Mouse (Mus musculus) Patski (cell line): ENCODE measurements at regions not wholly inside any gene's neighbourhood (a gene's known extent, or its start where the extent isn't known, plus 50 kb on each side); places are given as distances from the start of the nearest gene placed in this dataset.

Experiments used
- ATAC-seq: fragments of 100-300 bp; one replicate; pipeline ENCODE4 v1.8.0; 2021
- CTCF ChIA-PET: fragments of 350-600 bp; sonication (Branson Sonifier 250); formaldehyde crosslinking; loops from one replicate; lab custom pipeline; 2022; ENCODE audit warnings: inconsistent platforms; lab: Charles Lee
- POLR2A ChIA-PET: fragments of 350-600 bp; sonication (Branson Sonifier 250); formaldehyde crosslinking; loops from one replicate; lab custom pipeline; 2022; ENCODE audit warnings: antibody characterized with exemption, inconsistent platforms; lab: Charles Lee
- DNase-seq: peaks from one replicate; pipeline ENCODE4 v3.0.0-alpha.2; 2011; ENCODE audit warnings: low read depth, low spot score
- H3K27me3 ChIP-seq: fragments of 371-371 bp; one replicate; pipeline ENCODE4 v1.5.1; 2021
- CTCF ChIP-seq: fragments of 100-300 bp; IDR thresholded peaks from one replicate; pipeline ENCODE4 v1.5.1; 2021
- in situ Hi-C: fragments of 300-500 bp; cut with MboI; formaldehyde crosslinking; loops from 3 replicates; pipeline ENCODE4 v1.11.1; 2018; ENCODE audit warnings: low pct_unique_long_range_greater_than_20kb, mixed read lengths

DNA sequence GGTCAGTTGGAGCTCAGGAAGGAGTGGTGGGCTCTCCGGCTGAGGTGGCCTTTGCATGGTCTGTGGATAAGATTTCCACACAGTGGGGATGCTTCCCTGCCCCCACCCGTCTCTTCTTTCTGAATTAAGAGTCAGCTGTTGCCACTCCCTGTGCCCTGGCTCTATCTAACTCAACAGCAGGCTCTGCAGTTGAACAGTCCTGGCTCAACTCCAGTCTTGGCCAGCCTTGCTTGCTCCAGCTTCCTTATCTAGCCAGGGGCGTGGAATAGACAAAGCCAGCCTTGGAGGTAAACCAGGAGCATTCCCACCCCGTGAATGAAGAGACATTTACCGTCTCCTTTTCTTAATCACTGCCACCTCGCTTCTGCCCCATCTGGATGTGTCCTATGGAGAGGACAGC, 89.7 kb downstream of the Mn1 start:
- CTCF ChIA-PET = no interaction called here
- in situ Hi-C loops = no loop called here
- ATAC-seq (no peak), DNase-seq (no peak)
- POLR2A ChIA-PET = no interaction called here
- no peak for TF ChIP-seq CTCF
- H3K27me3 ChIP-seq = peaks cover 31% of the 10 kb centered on the region

DNA sequence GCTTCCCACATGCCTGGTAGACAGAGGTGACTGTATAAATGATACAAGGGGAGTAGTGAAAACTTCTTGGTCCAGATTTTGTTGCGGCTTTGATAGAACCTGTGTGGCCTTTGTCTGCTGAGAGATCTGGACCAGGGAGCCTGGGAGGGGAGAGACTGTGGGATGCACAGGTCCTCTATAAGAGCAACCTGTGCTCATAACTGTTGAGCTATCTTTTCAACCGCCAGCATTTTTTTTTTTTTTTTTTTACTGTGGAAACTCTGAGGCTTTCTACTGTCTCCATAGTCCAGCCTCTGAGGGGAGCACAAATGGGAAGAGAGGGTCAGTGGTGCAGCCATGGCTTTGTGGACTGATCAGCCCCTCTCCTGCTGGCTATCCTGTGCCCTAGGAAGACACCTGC, 90.2 kb downstream of the Mn1 start:
- no peak for DNase-seq
- in situ Hi-C loops = no loop called here
- TF ChIP-seq CTCF = no peak
- ChIA-PET CTCF (no interaction called here), POLR2A (no interaction called here)
- ATAC-seq = no peak
- peaks cover 28% of the 10 kb centered on the region for H3K27me3 ChIP-seq

DNA sequence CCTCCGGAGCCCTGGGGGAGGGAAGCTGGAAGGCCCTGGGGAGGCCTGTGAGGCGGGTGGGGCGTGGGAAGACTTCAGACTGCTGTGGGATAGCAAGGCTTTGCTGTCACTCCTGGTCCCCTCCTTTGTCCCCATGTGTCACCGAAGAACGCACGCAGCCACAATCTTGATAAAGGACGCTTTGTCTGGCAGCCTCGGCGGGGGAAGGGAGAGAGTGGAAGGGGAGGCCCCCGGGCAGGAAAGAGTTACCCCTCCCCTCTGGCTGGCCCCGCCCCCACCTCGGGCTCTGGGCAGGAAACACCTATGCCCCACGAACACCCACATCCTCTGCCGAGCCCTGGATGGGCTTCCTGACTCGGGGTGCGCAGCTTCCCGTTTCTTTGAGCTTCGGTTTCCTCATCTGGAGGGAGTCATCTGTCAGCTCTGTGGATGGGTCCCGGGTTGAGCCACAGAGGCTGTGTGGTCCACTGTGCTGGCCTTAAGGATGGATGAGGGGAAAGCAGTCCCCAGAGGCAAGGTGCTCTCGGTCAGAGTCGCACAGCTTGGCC, 91.9 kb downstream of the Mn1 start:
- ATAC-seq (no peak), DNase-seq (no peak)
- CTCF ChIA-PET = interaction anchor here (1.0 kb wide), 1 partner anchor 15 kb away, joined by 4 read pairs; no protein-coding TSS in a partner anchor
- H3K27me3 ChIP-seq = peaks cover 27% of the 10 kb centered on the region
- in situ Hi-C loops = no loop called here
- POLR2A ChIA-PET = no interaction called here
- TF ChIP-seq CTCF = no peak

DNA sequence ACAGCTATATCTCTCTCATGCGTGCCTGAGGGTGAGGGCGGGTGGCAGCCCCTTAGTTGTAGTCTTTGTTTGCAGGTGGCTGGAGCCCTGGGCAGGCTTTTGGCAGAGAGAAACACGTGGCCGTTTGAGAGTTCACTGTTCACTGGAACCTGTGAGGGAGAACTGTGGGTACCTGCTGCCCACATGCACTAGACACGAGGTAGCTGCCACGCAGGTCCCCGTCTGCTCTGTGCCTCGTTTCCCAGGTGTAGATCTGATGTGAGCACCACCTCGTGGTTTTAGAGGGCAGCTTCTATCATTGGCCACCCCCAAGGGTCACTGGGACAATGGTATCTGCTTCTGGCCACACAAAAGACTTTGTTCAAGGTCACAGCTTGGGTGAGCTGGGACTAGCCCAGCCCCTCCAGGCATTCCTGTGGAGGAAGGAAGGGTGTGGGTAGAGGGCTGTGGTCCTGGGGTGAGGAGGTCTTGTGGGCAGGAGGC, 92.5 kb downstream of the Mn1 start:
- TF ChIP-seq CTCF = no peak
- DNase-seq = no peak
- ATAC-seq = no peak
- peaks cover 27% of the 10 kb centered on the region for H3K27me3 ChIP-seq
- ChIA-PET CTCF (interaction anchor here (1.0 kb wide), 1 partner anchor 14 kb away, joined by 4 read pairs; no protein-coding TSS in a partner anchor), POLR2A (no interaction called here)
- in situ Hi-C loops = no loop called here

DNA sequence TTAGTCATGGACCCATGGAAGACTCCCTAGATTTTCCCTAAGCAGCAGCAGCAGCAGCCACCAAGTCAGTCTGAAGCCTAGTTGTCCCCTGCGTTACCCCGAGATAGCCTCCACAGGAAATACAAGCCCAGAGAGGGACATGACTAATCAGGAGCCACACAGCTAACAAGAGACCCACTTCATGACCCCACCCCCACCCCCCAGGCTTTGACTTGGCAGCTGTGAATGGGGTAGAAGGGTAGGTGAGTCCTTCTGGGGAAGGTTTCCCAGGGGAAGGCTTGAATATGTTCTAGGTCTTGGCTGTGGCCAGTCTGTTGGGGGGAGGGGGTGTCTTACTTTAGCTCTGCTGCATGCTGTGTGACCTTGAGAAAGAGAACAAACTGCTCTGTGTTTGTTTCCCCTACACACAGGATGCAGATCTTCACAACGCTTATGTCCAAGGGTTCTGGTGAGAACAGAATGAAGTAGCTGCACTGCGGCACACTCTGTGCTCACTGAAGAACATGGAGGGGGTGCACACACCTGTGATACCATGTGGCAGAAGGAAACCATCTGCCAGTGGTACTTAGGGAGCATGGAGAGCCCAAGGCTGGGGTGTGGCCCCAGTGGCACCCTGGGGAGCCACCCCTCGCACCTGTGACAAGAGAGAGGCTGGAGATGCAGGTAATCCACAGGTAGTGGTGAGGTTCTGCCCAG, 93.2 kb downstream of the Mn1 start:
- in situ Hi-C loops = no loop called here
- peaks cover 27% of the 10 kb centered on the region for H3K27me3 ChIP-seq
- ChIA-PET POLR2A (no interaction called here), CTCF (interaction anchor here (1.0 kb wide), 1 partner anchor 13 kb away, joined by 4 read pairs; no protein-coding TSS in a partner anchor)
- DNase-seq = no peak
- ATAC-seq = peak; percentile 19
- no peak for TF ChIP-seq CTCF

DNA sequence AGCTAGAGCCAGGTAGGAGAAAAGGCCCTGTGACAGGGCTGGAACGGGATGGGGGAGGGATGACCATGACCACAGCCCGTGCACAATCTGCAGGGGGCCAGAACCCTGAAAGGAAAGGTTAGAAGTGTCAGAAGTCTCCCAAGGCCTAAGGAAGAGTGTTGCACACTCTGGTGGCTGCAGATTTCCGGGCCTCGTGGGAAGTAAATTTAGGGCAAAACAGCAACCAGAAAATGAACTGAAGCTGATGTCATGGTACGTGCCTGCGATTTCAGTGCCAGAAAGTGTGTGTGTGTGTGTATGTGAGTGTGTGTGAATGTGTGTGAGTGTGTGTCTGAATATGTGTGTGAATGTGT, 93.7 kb downstream of the Mn1 start:
- in situ Hi-C loops = no loop called here
- H3K27me3 ChIP-seq = peaks cover 30% of the 10 kb centered on the region
- ChIA-PET POLR2A (no interaction called here), CTCF (no interaction called here)
- no peak for TF ChIP-seq CTCF
- ATAC-seq (no peak), DNase-seq (no peak)

DNA sequence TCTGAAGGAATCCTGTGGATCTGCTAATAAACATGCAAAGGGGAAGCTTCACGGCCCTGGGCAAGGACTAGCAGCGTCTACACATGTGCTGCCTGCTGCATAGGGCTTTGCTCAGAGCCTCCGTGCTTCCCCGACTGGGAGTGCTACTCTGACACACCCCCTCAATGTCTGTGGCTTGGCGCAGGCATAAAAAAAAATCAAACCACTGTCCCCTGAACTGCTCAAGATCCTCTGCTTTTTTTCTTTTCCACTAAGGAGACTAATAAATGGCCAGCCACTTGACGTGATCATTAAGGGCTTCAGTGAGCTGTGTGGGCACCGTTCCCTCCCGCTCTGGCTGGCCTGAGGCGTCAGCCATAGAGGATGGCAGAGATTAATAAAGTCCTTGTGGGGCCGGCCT, 94.8 kb downstream of the Mn1 start:
- TF ChIP-seq CTCF = no peak
- ChIA-PET CTCF (no interaction called here), POLR2A (no interaction called here)
- no peak for ATAC-seq
- peaks cover 27% of the 10 kb centered on the region for H3K27me3 ChIP-seq
- in situ Hi-C loops = no loop called here
- DNase-seq = no peak

DNA sequence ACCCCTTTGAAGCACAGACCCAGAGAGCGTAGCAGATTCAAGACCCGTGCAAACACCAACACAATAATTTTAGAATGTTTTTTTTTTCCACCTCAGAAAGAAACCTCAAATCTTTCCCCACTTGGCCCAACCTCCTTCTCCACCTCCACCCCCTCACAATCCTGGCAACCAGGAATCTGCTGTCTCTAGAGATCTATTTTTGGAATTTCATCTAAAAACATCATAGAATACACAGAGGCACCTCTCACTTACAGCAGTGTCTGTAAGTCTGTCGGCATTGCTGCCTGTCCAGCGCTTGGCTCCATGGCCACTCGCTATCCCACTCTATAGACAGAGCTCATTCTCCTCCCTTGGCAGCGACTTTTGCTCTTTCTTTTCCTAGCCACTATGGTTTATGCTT, 96.8 kb downstream of the Mn1 start:
- in situ Hi-C loops = no loop called here
- CTCF ChIA-PET = no interaction called here
- no peak for ATAC-seq
- peaks cover 28% of the 10 kb centered on the region for H3K27me3 ChIP-seq
- TF ChIP-seq CTCF = no peak
- no peak for DNase-seq
- POLR2A ChIA-PET = no interaction called here

DNA sequence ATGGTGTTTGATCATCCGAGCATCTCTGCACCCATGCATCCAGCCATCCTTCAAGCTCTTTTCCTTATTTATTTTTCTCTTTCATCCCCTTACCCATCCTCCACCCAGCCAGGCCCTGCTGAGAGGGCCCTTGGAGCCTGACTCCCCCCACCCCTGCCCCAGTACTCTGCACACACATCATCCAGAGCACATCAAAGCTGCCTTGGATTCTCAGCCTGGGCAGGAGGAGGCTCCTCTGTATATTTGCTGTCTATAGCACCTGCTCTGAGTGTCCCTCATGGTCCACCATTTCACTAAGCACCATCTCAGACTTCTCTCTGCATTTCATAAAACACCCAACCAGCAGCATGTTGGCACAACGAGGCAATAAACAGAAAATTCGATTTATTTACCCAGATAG, 101.9 kb downstream of the Mn1 start:
- in situ Hi-C loops = no loop called here
- DNase-seq (no peak), ATAC-seq (no peak)
- no peak for TF ChIP-seq CTCF
- peaks cover 19% of the 10 kb centered on the region for H3K27me3 ChIP-seq
- POLR2A ChIA-PET = no interaction called here
- CTCF ChIA-PET = interaction anchor here (0.8 kb wide), 1 partner anchor 14 kb away, joined by 3 read pairs; no protein-coding TSS in a partner anchor

DNA sequence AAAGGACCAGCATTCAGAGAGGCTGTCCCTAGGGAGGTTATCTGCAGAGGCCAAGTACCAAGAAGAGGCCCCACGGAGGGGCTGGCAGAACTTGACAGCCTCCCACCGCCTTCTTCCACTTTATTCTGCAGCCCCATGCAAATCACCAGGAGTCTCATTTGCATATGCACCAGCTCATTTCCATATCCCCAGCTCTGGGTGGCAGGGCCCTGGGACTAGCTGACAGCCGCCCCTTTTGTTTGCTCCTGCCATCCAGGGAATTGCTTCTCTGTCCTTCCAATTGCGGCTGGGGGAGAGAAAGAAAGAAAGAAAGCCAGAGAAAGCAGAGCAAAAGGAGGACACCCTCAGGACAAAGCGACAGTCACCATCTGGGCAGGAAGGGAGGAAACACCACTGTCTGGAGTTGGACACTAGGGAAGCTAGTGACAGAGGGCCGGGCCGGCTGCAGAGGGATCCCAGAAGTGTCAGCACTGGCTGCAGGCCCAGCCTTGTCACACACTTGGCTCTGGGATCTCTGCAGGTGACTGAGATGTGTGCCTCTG, 102.4 kb downstream of the Mn1 start:
- DNase-seq (no peak), ATAC-seq (no peak)
- in situ Hi-C loops = no loop called here
- H3K27me3 ChIP-seq = peaks cover 19% of the 10 kb centered on the region
- ChIA-PET CTCF (no interaction called here), POLR2A (no interaction called here)
- TF ChIP-seq CTCF = no peak

DNA sequence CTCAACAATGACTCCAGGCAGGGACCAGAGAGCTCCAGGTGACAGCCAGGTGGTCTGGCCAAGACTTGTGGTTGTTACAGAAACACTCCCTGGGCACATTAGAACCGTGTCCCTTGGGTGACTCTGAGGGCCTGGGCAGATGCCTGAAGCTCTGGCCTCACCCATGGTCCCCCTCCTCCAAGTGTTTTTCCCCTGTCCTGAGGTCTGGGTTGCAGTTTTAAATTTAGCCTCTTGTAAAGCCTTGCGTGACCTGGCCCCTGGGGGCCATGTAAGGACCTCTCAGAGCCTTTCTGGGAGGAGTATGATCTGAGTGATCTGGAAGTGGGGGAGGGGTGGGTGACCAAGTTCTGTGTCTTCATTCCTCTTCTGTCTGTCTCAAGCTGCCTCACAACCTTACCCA, 104.7 kb downstream of the Mn1 start:
- CTCF ChIA-PET = no interaction called here
- peaks cover 13% of the 10 kb centered on the region for H3K27me3 ChIP-seq
- no peak for DNase-seq
- ATAC-seq = no peak
- in situ Hi-C loops = no loop called here
- POLR2A ChIA-PET = no interaction called here
- no peak for TF ChIP-seq CTCF
